7 mouse cellular contexts compared by ENCODE assay signal in genomic region chr5:139129078-139129477, GRCm38 (mm10). TPM values are rescaled to one million over a fixed set of nuclear protein-coding genes. Genes with fewer than 3 reads are reported as not detected.
DNase-seq lines count a peak whose midpoint lies in the region; ATAC-seq and TF ChIP-seq lines count a peak whose summit lies in the region.

No protein-coding gene starts in this region.

- H3K4me3 ChIP-seq in layer of hippocampus, adult 2 months = peak overlapping the region; percentile 60
- H3K4me3 ChIP-seq in forebrain, embryonic 10.5 days = peak overlapping the region; percentile 68
- peak overlapping the region; percentile 44 for H3K4me3 ChIP-seq in liver, embryonic 13.5 days (replicated peaks)

- peak in 1 of 2 experiments; percentile 22 for DNase-seq in layer of hippocampus, adult 2 months (ENCODE audit: low spot score in 2 of 2)
- no peak for DNase-seq in layer of hippocampus, postnatal 14 days (ENCODE audit: low spot score in 2 of 2)
- DNase-seq in cerebellum, adult 9-10 months = peak; percentile 77
- DNase-seq in forebrain, embryonic 10.5 days (ENCODE audit: extremely low spot score, low spot score) = no peak
- no peak for DNase-seq in liver, embryonic 13.5 days
- no peak for DNase-seq in spleen, postnatal 10 days (ENCODE audit: low spot score in 2 of 2)
- DNase-seq in thymus, adult 18-20 months = no peak

- peak overlapping the region; percentile 60 for H3K4me2 ChIP-seq in liver, embryonic 13.5 days

- peak overlapping the region; percentile 92 for H3K27ac ChIP-seq in layer of hippocampus, adult 2 months
- H3K27ac ChIP-seq in forebrain, embryonic 10.5 days = peak overlapping the region; percentile 75
- no peak overlapping the region for H3K27ac ChIP-seq in liver, embryonic 13.5 days

- TF ChIP-seq CTCF in layer of hippocampus, adult 2 months (conservative IDR thresholded peaks at IDR 0.05) = no peak

- H3K9me3 ChIP-seq in forebrain, embryonic 10.5 days = no peaks in the 10 kb centered on the region
- no peaks in the 10 kb centered on the region for H3K9me3 ChIP-seq in liver, embryonic 13.5 days (replicated peaks)

- peaks cover 13% of the 10 kb centered on the region for H3K4me1 ChIP-seq in forebrain, embryonic 10.5 days
- H3K4me1 ChIP-seq in liver, embryonic 13.5 days (replicated peaks) = no peaks in the 10 kb centered on the region

- H3K36me3 ChIP-seq in forebrain, embryonic 10.5 days (replicated peaks) = no peaks in the 10 kb centered on the region
- no peaks in the 10 kb centered on the region for H3K36me3 ChIP-seq in liver, embryonic 13.5 days

- peaks cover 53% of the 10 kb centered on the region for H3K27me3 ChIP-seq in forebrain, embryonic 10.5 days (ENCODE audit: poor library complexity, severe bottlenecking)
- peaks cover 37% of the 10 kb centered on the region for H3K27me3 ChIP-seq in liver, embryonic 13.5 days

- no peak overlapping the region for H3K9ac ChIP-seq in liver, embryonic 13.5 days

- 9% methylated on average over 12 of the region's 12 CpGs for WGBS in forebrain, embryonic 10.5 days
- 19% methylated on average over 12 of the region's 12 CpGs for WGBS in liver, embryonic 13.5 days (ENCODE audit: insufficient replicate concordance)

- peak; percentile 47; the same call in 1 of the 2 replicates for ATAC-seq in liver, embryonic 13.5 days (ENCODE audit: low read depth)

RNA-seq across cellular contexts. Expression of gene Prkar1b, which starts 20.7 kb away (rescaled TPM):
- total RNA-seq in layer of hippocampus, adult 2 months (2021) = 100 to 1,000 TPM; 393 to 425 TPM
- 100 to 1,000 TPM; 387 to 389 TPM for total RNA-seq in layer of hippocampus, postnatal 14 days (2021)
- polyA plus RNA-seq in forebrain, embryonic 10.5 days (2016; fragmentation: Nextera tagmentation; extraction: Ambion mirVana) = 3.3 and 5.1 TPM in 2 replicates
- polyA plus RNA-seq in liver, embryonic 13.5 days (2015; fragmentation: Nextera tagmentation; extraction: Ambion mirVana) = 2.5 and 2.6 TPM in 2 replicates

RNA-seq across cellular contexts. Expression of gene Dnaaf5, which starts 20.9 kb away (rescaled TPM):
- 10 to 100 TPM in 1 of 2 experiments, 1 to 10 TPM in 1; 5.7 to 10.7 TPM for total RNA-seq in layer of hippocampus, adult 2 months (2021)
- 1 to 10 TPM; 7.0 to 7.4 TPM for total RNA-seq in layer of hippocampus, postnatal 14 days (2021)
- polyA plus RNA-seq in forebrain, embryonic 10.5 days (2016; fragmentation: Nextera tagmentation; extraction: Ambion mirVana) = 8.0 and 9.9 TPM in 2 replicates
- polyA plus RNA-seq in liver, embryonic 13.5 days (2015; fragmentation: Nextera tagmentation; extraction: Ambion mirVana) = 2.4 and 3.6 TPM in 2 replicates
